Mouse (Mus musculus) heart, postnatal 25 days (tissue): ENCODE measurements around the gene Arglu1. TPM values are rescaled to one million over a fixed set of nuclear protein-coding genes. Genes with fewer than 3 reads are reported as not detected.

Source experiments
- DNase-seq: peaks from one replicate; pipeline ENCODE4 v3.0.0; 2022; ENCODE audit warnings: low spot score
- intact Hi-C: fragments of 180-260 bp; cut with DNase I; formaldehyde crosslinking; loops from one replicate; pipeline ENCODE4 v1.15.1; 2025
- total RNA-seq, 2 experiments: library from RNA; stranded (reverse); gene quantifications; 2 replicates each; pipeline ENCODE4 v1.2.3; 2021

Arglu1 gene
- total RNA-seq, 2 experiments from 2014 or later: 29.4 to 30.4 TPM

DNA sequence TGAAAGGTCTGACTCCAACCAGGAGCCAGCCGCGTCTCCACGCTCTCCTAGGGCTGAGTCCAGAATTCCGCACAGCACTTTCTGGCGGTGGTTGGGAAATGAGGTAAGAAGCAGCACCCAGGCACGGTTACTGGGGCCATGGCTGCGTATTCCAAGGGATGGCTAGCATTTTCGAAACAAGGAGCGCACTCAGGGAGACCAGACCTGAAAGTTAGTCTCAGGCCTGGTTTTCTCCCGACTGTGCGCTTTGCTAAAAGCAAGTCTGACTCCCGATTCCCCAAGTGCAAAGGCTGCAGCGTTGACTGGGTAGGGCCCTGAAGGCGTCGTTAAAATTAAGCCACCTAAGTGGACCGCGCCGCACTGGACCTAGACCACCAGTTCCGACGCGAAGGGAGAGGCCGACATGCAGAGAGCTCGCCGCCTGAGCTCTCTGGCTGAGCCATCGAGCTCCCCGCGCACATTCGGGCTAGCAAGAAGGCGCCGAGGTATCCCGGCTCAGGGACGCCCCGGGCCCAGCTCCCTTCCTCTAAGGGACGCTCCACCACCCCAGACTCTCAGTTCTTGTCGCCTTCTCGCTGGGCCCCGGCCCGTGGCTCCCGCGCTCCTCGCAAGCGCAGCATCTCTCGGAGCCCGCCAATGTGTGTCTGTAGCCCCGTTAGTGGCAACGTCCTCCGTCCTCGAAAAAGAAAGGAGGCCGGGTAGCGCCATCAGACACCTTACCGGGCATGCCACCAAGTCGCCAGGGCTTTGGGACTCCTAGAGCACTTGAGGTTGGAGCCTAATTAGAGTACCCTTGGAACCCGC lies 30.6 kb downstream of the Arglu1 start:
- no peak for DNase-seq
- intact Hi-C loops: loop anchor here (5.0 to 10.0 kb wide), 6 partner anchors 73 to 513 kb away; no protein-coding TSS in a partner anchor

DNA sequence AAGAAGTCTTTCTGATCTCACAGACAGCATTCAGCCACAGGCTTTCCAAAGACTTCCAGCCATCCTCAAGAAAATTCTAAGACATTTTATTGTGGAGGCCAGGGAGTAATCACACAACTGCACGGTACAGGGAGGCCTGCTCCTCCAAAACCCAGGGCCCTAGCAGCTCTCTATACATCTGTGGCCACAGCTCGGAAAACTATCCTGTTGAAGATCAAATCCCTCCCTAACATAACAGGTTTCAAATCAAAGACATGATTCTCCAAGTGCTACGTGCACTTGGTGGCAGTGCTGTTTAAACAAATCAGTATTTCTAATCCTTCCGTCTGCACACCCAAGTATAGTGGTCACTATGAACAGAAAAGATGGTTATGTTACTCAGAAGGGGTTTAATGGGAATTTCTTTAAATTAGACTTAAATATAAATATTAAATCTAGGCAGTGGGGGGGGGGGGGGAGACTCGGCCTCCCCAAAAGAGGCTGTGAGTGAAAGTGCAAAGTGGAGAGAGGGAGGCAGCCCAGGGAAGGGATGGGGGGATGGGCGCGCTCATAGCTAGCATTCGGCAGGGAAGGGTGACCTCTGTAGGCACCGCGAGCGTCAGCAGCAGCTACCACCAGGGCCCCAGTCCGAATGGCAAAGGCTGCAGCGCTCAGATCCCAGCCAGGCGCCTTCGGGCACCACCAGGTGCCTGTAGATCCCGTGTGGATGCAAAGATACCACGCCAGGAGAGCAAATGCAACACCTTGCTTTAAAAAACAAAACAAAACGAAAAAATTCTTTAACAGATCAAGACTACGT lies 31.7 kb downstream of the Arglu1 start:
- intact Hi-C loops: loop anchor here (5.0 to 10.0 kb wide), 3 partner anchors 324 to 514 kb away; no protein-coding TSS in a partner anchor
- DNase-seq: peak; percentile 69

DNA sequence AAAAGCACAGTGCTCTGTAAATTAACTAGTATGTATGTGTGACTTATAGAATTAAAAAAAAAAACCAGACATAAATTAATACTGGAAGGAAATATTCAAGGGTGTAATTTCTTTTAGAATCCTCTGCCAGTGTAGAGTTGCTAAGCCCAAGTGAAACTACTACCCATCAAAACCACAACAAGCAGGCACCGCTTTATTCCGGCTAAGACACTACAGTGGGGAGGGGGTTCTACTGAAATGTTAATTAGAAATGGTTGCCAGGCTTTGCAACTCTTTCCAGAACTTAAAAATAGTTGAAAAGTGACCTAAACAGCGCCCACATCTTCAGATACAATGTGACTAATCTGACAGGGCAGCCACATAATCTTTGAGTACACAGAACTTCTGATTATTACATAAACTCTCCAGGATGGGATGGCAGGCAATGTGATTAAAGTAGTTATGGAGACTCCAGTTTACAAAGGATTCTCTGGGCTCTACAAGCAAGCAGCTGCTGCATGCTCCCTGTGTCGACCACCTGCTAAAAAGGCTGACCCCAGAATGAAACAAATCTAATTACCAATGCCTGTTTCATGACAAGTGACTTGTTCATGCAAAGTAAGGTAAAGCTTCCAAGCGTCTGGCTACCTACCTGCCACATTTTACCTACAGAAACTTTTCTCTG lies 32.5 kb downstream of the Arglu1 start:
- intact Hi-C loops: loop anchor here (5.0 to 10.0 kb wide), 3 partner anchors 323 to 514 kb away; no protein-coding TSS in a partner anchor
- no peak for DNase-seq

DNA sequence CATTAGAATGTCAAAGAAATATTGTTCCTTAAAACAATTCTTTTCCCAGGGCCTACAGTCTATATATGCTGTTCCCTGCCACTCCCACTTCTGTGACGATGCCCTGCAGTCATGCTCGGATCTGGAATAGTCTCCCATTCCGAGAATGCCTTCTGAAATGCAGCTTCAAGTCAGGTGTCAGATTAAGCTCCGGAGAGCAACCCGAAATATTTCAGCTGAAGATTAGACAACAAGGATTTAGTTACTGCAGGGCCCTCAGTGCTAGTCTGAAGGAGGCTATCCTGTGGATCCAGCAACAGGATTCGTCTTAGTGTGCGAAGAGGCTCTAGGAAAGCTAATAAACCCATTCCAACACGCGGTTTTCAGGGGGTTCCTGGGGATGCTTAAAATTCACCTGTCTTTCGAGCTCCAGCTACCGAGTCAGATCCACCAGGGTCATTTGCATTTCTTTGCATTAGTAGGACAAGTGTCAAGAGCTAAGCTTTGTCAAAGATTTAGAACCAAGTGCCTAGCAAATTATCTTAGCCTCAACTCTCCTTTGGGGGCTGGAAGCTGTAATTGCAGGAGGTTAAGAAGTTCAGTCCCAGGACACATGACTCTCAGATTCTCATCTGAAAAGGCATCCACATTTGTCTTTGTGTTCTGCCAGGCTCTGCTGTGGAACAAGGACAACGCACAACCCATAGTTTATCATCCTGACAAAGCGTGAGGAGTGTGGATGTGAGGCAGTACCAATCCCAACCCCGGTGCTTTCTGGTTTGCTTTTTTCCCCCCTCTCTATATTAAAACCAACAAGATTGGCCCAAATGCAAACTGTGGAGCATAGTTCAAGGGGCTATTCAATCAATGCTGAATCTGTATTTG lies 33.5 kb downstream of the Arglu1 start:
- DNase-seq: no peak
- intact Hi-C loops: loop anchor here (5.0 to 10.0 kb wide), 3 partner anchors 322 to 515 kb away; no protein-coding TSS in a partner anchor

DNA sequence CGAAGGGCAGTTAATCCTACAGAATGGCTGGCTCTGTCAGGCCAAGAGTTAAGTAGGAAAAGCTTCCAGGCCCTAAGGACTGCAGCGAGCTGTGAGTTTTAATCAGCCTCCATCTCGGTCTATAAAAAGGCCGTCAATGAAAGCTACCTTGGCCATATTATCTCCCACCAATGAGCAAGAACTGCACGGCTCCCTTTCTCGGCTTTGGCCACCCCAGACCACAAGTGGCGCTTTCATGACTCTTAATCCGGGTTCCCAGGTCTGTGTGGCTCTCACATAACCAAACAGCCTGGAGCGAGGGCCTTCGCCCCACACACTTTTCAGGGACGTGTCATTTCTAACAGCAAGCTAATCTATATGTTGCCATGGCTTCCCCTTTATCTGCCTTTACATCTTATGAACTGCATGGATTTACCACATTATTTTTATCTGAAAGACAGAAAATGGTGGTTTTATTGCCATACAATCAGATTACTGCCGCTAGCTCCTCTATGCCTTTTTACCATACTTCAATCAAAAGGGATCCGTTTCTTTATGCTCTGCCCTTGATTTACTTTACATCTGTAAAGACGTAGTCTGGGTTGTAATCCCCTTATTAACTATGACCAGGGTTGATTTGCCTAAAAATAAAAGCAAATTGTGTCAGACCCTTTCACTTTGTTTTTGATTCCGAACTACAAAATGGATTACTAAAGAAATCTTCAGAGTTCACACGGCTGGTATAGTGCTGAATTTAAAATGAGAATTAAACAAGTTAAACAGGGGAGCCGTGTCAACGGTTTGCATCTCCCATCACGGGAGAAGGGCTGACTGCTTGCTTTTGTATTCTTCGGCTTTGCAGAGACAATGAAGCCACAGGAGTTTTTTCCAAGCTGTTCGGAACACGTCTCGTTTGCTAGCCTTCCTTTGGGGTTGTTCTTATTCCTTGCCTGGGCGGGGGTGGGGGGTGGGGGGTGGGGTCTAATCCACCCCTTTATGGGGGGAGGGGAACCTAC lies 34.7 kb downstream of the Arglu1 start:
- DNase-seq: no peak
- intact Hi-C loops: loop anchor here (2.0 to 10.0 kb wide), 4 partner anchors 169 to 517 kb away; no protein-coding TSS in a partner anchor

DNA sequence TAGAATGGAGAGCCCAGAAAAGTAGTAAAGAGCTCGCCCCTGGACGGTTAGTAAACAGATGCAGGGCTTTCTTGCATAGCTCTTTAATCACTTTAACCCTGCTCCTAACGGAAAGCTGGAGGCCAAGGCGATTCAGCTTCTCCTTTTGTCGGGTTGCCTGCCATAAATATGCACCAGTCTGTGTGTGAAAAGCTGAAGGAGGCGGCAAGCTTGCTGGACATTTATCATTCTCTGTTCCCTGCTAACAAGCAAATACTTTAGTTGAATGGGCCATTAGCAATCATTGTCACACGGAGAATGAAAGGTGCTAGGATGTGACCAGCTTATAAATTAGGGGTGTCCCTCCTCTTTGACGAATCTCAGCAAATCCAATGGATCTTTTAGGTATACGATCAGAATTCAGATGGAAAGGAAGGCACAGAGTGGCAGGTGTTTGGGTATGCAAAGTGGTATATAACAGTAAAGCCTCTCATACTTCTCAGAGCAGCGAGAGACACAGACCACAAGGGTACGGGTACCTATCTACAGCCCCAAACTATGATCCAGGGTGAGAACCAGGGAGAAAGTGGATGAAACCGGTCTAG lies 36.3 kb downstream of the Arglu1 start:
- intact Hi-C loops: loop anchor here (2.0 to 10.0 kb wide), 2 partner anchors 167 to 319 kb away; no protein-coding TSS in a partner anchor
- DNase-seq: no peak

DNA sequence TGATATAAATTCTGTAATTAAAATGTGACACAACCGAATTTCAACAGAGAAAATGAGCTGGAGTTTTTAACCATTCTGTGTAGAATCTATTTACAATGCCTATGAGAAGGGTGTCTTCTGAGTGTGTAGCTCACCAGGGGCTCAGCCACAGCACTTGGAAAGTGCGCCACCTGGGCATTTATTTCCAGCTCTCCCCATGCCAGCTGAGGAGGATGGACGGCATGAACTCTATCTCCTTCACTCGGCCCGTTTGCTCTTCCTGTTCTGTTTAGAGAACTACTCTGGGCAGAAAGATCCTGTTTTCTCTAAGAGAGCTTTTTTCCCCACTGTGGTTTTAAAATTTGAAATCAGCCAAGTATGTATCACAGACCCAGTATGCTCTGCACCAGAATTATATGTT lies 37.0 kb downstream of the Arglu1 start:
- intact Hi-C loops: loop anchor here (10.0 kb wide), 1 partner anchor 319 kb away; no protein-coding TSS in a partner anchor
- no peak for DNase-seq

DNA sequence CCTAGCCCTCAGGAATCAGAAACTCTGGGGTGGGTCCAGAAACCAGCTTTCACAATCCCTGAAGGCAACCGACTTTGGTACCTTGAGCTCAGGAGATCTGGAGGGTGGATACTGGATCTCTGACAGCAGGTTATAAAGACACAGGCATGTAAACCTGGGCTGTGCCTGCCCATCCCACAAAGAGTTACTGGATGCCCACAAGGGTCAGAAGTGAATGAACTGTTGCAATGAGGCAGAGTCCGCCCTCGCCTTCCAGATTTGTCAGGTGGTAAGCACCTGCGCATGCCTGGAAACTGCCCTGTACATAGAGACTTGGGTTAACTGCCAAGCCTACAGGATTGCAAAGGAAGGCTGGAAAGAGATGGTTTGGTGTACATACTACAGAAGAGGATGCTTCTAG lies 37.9 kb downstream of the Arglu1 start:
- DNase-seq: no peak
- intact Hi-C loops: loop anchor here (10.0 kb wide), 1 partner anchor 318 kb away; no protein-coding TSS in a partner anchor

DNA sequence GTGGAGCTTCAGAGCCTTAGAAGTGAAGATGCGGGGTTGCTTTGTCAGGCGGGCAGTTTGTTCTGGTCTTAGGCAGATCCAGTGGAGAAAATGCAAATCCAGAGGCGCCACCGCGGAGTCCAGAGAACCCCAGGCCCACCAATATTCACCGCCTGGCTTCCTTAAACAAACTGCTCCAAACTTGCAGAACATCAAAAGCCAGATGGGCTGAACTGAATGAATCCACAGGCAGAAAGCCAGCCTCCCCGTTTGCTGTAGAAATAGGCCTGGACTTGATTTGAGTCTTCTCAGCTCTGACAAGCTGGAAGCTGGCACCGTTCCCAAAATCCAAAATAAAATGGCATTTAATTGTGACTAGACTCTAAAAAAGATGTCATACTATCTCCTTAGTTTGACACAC lies 40.4 kb downstream of the Arglu1 start:
- DNase-seq: no peak
- intact Hi-C loops: loop anchor here (10.0 kb wide), 1 partner anchor 315 kb away; no protein-coding TSS in a partner anchor

DNA sequence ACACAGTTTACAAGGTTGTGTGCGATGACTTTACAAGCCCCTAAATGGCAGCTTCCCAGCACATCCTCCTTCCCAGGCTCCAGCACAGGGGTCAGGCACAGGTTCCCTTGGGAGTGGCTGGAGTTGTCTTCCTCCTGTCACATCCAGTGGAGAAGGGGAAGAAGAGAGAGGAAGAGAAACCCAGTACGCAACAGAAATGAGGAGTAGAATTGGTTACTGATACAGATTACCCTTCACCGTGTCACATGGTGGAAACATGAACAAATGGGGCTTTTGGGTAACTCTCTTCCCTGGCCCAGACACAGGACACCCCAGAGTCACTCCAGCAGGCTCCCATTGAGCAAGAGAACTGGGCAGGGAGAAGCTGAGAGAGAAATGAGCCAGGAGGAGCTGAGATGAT lies 40.8 kb downstream of the Arglu1 start:
- DNase-seq: no peak
- intact Hi-C loops: no loop called here

DNA sequence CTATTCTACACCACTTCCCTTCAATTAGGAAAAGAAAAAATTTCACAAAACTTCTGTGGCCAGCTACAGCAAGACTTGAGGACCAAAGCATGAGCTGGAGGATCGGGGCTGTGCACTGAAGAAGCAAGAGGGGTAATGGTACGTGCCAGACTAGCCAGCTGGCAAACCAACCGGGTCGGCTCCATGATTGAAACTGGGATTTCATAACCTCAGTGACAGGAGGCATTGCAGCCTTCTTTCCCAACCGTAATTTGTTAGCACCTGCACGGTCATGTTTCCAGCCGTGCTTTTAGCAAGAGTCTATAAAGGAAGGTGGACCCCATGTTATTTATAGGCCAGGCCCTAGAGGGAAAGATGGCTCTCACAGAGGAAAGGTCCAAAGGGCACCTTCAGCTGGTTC lies 41.6 kb downstream of the Arglu1 start:
- intact Hi-C loops: no loop called here
- DNase-seq: no peak

DNA sequence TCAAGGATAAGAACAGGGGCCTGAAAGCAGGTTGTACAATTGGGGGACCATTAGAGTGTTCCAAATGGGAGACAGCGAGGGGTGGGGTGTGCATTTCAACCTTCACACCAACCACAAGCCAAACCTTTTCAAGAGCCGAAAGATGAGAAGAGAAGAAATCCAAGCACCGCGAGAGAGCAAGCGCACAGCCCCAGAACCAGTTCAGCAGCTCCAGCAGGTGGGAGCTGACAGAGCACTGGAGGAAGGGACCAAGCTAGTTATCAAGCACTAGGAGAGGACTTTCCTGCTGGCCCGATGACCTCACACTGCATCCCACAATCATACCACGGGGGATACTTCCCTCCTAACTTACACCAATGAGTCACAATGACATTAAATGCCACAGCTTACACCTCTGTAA lies 42.5 kb downstream of the Arglu1 start:
- no peak for DNase-seq
- intact Hi-C loops: no loop called here

DNA sequence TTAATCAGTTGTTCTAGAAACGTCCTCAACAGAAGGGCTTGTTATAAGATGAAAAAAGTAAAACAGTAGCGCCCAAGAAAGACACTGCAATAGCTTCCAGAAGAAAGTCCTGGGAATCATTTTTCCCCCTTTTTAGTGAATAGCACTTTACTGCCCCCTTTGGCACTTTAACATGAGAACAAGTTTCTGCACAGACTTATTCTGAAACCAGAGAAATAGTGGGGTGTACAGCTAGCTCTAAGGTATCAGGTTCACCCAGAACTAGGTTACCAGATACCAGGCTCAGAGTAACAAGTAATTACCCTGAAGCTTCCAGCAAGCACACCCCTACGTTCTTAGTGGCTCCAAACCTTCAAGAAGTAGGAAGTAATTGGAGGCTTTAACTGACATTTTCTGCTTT lies 43.0 kb downstream of the Arglu1 start:
- intact Hi-C loops: no loop called here
- DNase-seq: no peak

DNA sequence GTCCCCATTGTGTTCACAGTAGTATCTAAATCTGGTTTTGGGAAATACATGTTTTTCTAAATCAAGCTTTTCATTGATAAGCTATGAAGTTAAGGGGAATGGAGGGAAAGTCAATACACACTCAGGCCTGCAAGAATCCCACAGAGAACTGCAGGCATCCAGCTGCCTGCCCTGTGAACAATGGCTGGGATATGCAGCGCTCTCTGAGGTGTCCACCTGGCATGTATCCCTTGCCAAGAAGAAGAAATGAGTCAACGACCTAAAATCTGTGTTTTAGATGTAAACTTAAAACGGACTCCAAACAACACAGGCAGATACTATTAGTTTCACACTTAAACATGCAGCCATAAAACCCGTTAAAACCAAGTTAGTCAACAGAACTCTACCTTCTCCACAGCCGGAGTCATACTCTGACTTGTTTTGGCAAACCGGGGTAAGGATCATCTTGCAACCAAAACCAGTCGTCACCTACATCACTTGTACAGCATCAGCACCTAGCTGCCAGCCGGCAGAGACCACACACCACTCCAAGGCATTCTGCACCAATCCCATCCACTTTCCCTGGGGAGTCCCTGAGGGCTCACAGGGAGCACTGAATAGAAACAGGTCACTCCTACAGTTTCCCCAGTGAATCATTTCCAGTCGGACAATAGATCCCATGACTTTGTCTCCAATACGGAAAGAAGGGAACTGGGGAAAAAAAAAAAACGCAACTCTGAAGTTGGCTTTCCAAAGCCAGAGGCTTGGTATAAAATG lies 46.0 kb downstream of the Arglu1 start:
- intact Hi-C loops: no loop called here
- DNase-seq: no peak

DNA sequence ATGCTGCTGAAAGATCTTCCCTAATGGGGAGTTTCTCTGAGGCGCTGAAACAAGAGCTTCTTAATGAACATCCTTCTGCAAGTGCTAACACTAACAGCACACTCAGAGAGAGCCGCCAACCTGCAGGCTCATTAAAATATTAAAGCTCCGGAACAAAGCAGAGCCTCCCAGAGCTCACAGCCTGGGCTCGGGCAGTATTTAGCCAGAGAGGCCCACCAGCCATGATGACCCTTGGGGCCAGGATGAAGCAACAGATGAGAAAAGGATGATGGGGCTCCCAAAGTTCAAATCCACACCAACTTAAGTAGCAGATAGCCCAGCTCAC lies 50.1 kb downstream of the Arglu1 start:
- DNase-seq: no peak

DNA sequence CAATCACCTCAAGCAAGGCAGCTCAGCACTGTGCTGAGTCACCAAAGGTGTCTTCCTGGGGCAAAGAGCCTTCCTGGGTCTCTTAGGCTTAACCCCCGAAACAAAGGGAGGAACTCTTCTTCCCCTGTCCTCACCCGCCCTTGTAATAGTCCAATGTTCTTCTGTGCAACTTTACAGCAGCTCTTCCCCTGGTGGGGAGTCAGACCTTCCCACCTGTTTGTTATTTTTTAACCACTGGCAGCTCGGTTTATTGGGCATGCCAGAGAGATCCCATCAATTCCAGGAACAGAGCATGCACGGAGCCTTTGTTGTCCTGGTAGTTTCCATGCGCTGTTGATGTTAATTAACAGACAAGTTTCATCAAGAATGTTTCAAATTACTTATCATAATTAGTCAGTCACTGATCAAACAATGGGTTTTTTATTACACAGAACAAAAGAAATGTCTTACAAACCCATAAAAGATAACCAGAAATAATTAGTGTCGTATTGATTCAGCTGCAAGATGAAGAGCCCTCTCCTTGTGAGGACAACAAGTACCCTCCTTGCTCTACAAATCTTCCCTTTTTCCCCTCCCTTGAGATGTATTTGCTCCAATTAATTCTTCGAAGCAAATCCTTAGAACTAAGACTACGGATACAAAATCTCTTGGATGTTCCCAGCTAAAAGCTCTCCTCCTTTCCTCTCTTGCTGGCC lies 50.6 kb downstream of the Arglu1 start:
- DNase-seq: no peak
- intact Hi-C loops: no loop called here

More for the DNA sequence above, 50.1 kb downstream of the Arglu1 start:
- intact Hi-C loops: no loop called here
